Mouse (Mus musculus) gastrocnemius, postnatal 36 days (tissue): Measurements from ENCODE around the gene Vsir. TPM values are rescaled to one million over a fixed set of nuclear protein-coding genes. Genes with fewer than 3 reads are reported as not detected.

Experiments
- DNase-seq, 2 experiments: peaks; one replicate each; pipeline ENCODE4 v3.0.0; 2022
- intact Hi-C: fragments of 180-260 bp; cut with DNase I; formaldehyde crosslinking; loops from one replicate; pipeline ENCODE4 v1.15.1; 2025
- total RNA-seq, 2 experiments: library from RNA; stranded (reverse); gene quantifications; 2 replicates each; pipeline ENCODE4 v1.2.3; 2021

Gene Vsir
- total RNA-seq, 2 experiments from 2014 or later: 5.6 to 8.2 TPM

DNA sequence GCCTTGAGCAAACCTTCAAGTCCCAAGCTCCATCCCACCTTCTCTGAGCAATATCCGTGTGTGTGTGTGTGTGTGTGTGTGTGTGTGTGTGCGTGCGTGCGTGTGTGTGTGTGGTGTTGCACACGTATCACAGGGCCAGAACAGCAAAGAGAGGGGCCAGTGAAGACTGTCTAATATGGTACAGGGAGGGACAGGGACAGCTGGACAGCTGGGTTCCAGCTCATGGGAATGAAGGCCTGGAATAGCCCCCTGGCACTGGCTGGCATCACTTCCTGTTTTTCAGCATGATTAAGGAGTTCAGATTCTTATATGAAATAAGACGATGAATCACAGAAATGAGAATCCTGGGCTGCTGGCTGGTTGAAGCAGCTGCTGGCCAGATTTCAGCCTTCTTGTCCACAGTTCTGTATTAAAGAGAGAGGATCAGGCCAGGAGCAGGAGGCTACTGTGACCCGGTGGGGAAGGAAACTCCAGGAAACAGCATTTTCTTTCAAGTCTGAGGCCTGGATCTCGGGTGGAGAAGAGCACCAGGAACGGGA is 32.8 kb downstream of the Vsir start:
- DNase-seq: no peak
- intact Hi-C loops: no loop called here

DNA sequence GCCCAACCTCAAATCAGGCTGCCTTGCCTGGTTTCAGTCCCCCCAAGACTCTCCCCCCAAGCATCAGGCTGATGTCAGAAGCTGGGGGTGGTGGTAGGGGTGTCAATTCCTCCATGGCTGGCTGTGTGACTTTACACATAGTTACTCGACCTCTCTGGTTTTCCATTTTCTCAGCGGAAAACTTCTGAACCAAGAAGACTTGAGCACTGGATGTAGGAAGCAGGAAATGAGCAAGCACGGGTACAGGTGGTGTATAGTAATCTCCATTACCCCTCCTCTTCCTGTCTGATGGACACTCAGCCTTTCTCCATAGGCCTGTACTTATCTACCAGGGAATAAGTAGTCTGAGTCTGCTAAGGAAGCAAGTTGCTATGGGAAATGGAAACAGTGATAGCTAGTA is 33.6 kb downstream of the Vsir start:
- intact Hi-C loops: no loop called here
- no peak for DNase-seq

DNA sequence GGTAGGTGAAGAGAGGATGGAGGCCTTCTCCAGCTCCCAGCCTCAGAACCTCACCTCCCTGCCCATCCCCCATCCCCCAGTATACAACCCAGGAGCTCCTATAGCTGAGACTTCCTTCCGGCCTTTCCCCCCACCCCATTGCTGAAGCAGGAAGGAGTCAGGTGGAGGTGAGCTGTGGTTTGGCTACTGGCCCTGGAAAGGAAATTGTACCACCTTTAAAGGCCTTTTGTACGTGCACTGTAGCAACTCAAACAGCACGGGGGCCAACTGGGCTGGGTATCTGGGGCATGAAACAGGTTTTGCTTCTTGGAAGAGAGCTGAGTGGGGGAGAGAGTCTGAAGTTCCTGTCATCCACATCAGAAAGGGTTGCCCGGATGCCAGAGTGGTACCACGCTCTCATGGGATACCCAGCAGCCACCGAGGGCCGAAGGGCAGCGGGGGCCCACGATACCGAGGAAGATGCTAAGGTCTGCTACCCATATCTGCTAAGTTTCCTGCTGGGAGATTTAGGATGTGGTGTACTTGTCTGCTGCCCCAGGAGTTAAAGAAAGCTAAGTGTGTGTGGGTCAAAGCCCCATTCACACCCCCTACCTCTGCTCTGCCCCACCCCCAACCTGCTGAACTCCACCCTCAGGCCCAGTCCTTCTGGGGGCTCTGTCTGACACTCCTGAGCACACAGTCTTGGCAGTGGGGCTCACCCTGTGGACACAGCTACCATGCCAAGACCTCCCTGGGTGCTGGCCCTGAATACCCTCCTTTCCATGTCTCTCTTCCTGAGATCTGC is 34.7 kb downstream of the Vsir start:
- intact Hi-C loops: no loop called here
- DNase-seq: no peak

DNA sequence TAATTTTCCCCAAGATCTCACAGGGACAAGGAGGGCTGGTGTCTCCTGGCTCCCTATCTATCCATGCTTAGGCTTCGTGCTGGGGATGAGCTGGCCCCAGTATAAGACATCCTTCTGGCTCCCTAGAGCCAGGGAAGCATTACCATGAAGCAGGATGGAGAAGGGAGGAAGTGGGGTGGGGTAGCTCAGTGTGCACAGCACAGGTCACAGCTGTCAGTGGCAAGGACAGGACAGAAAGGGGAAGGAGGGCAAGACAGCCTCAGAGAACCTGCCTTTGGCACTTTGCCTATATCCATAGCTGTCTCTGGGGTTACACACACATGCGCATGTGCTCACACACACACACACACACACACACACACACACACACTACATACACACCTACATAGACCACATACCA is 41.7 kb downstream of the Vsir start:
- intact Hi-C loops: no loop called here
- DNase-seq: no peak

DNA sequence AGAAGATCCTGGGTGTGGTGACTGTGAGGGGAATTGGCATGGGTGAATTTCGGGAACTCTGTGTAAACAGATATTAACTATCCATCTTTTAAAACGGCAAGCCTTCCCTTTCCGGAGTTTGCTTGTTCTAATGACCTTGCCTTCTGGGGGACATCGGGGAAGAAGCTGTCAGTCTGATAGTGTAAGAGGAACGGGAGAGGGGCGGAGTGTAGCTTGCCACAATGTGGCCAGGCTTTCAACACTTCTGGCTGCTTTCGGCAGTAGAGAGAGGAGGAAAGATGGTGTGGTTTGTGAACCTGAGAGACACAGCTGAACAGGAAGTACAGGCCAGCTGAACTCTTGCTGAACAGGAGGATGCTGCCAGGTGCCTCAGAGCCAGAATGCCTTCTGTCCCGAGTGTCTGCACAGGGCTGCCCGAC is 42.8 kb downstream of the Vsir start:
- intact Hi-C loops: no loop called here
- no peak for DNase-seq

DNA sequence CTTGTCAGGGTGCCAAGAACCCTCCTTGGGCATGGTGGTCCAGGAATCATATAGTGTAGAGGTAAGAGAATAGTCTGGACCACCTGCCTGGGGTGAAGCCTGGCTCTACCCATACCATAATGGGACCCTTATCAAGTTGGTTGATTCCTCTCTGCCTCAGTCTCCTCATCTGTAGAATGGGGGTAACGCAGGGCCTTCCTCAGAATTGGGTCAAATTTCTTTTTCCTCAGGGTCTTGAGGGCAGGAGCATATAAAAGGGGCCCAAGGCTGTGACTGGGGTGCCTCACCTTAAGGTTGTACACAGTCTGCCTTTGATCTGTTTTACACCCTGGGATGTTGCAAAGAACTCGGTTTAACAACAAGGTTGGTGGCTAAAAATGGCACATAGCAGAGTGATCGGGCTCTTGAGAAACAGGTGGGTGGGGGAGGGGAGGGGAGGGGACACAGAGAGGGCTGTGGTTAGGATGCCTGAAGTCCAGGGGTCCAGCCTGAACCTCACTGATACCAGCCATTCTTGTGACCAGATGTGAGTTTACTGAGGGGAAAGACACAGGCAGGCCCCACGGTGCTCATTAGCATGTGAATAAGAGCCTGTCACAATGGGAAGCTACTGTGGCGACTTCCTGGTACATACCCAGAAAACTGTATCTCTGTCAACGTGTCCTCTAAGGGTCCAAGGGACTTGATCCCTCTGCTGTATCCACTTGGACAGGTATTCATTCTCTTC is 43.7 kb downstream of the Vsir start:
- intact Hi-C loops: no loop called here
- no peak for DNase-seq

DNA sequence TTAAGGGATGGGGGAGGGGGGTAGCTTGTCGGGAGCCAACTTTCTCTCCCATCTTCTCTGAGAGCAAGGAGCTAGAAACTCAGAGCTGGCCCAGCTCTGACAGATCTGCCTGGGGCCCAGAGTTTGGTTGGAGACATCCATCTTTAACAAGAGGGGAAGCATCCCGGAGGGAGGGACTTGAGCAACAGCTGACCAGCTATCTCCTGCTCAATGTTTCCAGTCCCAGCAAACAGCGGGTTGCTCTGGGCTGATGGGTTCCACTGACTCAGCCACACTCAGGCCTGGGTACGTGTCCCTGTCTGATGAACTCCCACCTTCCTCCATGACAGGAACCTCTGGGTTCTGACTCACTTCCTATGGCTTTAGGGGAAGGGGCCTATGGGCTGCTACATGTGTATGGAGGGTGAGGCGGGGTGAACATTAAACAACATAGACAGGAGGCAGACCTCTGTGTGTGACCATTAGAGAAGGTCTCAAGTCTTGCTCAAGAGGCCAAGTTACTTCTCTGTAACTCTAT is 44.3 kb downstream of the Vsir start:
- intact Hi-C loops: no loop called here
- no peak for DNase-seq

DNA sequence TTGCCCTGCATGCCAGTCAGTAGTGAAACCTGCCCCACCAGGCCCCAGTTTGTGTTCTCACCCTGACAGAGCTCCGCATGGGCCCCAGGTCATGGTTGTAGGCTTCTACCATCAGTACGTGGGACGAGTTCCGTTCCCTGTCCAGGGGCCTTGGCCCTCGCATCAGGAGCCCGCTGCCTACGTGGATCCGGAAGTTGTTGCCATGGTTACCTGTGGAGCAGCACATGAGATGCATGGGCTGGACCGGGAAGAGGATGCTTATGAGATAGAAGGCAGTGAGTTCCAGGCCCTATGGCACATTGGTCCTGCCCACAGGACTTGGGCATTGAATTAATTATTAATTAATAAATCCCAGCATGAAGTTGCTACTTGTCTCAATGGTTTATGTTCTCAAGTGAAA is 45.0 kb downstream of the Vsir start:
- DNase-seq: no peak
- intact Hi-C loops: no loop called here

DNA sequence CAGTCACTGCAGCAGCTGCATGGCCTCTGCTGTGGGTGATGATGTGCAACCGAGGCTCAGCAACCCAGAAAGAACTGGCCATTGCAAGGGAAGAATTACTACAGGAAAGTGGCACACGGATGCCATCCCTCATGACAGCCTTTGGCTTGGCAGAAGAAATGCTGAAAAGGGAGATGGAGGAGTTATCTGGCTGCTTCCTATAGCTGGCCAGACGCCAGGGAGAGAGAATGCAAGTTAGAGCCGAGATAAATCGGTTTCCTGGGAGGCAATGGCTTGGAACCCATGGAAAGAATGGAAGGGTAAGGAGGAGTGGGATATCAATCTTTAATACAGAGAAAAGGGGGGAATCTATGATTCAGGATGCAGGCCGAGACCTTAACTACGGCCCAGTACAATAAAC is 48.3 kb downstream of the Vsir start:
- DNase-seq: no peak
- intact Hi-C loops: no loop called here

DNA sequence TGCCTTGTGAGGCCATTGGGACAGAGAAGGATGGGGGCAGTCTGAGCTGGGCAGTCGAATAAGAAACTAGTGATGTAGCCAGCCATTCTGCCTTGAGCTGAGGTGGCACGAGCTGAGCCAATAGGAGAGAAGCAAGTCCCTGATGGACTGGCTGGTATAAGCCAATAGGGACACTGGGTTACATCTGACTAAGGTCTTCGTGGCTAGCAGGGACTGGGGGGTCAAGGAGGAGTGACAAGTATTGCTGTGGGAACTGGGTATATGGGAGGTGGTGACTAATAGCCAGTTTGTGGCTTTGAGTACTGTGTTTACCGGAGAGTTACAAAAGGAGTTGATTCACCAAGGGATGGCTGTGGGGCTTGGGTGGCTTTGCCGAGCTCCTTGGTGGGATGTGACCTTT is 49.0 kb downstream of the Vsir start:
- DNase-seq: no peak
- intact Hi-C loops: no loop called here

DNA sequence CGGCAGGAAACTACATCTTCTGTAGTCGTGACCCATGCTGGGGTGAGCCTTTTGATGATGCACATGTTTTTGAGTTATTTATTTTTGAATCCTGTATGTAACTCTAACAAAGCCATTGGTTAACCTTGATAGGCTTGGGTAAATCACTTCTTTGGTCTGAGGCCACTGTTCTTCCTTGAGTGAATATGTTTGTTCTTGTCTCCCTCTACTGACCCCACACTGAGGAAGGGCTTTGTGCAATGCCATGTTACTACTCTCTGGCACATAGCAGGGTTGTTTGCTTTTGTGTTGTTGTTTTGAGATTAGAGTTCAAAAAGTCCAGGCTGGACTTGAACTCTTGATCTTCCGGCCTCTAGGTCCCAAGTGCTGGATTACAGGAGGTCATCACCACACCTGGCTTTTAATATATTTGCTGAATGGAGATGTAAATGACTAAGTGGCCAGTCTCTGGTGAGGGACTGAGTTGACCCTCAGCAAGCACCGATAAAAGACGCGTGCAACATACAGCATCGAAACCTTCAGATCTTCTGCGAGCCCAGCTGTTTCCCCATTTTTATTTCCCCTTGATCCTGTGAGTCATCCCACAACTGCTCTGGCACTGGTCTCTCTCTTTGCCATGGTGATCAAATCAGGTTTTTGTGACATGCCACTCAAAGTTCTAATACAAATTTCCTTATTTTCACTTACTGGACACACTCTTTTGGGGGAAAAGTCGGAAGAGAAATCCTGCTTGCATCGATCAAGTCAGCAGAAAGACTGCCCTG is 51.6 kb downstream of the Vsir start:
- intact Hi-C loops: no loop called here
- DNase-seq: no peak

DNA sequence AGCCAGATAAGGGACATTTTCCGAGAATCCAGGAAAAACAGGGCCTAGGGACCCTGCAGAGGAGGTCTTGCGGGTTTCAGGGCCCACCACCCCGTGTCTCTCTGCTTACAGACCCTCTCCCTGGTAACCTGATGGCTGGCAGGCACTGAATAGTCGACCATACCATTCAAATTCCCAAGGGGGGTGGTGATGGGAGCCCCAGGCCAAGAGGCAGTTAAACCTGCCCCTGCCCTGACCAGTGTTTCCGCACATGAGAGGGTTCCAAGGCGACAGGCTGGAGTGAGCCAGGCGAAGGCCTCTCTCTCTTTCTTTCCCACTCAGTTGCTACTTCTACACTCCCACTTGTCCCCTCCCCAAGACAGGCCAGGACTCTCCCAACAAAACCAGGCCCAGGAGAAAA is 52.8 kb downstream of the Vsir start, which contains the start of gene Gm17455:
TSS of gene Gm17455 (plus strand) at position 278 of the 400 bp plus-strand sequence.
- no peak for DNase-seq
- intact Hi-C loops: no loop called here

DNA sequence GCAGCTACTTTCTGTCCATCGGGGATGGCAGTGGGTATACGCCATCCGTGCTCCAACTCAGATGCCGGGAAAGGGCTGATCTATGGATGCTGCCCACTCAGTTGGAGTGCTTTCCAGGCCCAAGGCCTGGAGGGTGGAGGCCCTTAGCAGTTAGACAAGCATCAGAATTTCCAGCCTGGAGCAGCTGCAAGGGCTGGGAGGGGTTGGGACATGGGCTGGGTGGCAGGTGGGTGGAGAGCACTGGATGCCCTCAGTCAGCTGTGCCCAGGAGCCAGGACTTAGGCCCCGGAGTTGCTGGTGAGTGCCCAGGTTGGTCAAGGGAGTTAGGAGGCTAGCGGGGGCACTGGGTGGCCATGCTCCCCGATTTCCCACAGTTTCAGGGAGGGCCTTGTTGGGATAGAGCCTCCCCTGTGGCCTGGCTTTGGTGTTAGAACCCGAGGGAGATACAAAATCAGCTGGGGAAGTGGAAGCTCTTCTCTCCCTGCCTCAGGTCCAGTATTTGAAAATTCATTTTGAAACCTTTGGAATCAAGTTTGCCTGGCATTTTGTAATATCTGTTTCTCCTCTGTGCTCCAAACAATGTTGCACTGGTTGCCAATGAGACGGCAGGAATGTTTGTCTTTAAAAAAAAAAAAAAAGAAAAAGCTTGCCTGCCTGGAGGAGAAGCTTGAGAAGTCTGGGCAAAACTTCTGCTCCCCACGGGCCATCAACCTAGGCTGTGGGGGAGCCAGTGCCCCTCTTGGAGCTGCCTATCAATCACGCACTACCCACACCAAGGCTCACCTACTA is 54.0 kb downstream of the Vsir start:
- peak in 1 of 2 experiments; percentile 21 for DNase-seq
- intact Hi-C loops: no loop called here

DNA sequence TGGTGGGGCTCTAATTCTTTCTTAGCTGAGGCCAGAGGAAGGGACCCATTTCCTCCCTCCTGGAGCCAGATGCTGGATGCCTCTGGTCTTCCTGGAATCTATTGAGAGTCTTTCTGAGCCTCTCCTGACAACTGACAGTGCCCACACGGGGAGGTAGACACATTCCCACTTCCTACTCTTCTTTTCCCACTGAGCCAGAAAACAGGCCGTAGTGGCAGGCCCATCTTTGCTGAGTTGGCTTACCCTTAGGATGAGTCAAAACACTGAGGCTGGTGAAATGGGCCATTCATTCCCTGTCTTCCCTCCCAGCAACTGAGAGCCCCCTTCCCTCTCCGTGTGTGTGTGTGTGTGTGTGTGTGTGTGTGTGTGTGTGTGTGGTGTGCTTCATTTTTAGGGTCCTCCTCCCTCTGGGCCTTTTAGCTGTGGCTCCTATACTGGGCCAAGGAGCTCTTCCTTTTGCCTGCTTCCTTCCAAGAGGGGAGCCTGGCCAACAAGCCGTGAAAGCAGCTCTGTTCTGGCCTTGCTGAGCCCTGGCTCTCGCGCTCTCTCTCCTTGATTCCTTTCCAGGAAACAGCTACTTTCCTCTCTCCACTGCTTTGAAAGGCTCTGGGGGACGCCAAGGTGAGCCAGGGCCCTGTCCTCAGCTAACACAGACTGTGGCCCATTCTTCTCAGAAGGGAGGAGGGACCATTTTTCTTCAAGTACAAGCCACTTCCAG is 59.0 kb downstream of the Vsir start:
- peak; percentile 41 to 59 for DNase-seq
- intact Hi-C loops: loop anchor here (2.0 kb wide), 1 partner anchor 59 kb away; the partner anchor contains the start of gene Vsir

DNA sequence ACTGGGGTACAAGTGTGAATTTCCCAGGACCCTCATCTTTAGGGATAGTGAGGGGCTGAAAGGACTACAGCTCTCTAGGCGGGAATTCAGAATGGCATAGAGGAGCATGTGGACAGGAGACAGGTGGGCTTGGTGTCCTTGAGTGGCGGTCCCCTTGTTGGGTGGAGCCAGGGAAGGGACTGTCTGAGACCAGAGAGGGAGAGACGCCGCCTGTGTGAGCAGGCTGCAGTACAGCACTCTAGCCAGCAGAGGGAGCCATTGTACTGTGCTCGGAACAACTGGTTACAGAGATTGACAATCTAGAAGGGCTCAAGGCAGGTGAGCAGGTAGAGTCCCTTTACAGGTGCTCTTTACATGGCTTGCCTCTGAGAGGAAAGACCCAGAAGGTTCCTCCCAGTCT is 61.2 kb downstream of the Vsir start:
- peak; percentile 38 to 58 for DNase-seq
- intact Hi-C loops: loop anchor here (2.0 kb wide), 1 partner anchor 61 kb away; the partner anchor contains the start of gene Vsir

DNA sequence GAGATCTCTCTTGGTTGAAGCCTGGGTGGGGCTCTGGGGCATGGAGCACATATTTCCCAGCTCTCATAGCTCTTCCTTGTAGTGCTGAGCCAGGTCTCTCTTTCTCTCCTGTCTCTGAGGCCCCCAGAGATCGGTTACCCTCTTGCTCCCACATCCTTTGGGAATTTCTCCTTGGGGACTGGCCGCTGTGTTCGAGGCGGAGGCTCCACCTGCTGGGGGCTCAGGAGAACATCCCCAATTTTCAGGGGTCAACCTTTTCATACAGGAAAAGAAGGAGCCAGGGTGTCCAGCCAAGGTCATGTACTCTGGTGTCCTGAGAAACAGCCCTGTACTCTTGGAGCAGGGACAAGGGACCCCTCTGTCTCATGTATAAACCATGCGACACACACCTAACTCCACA is 65.1 kb downstream of the Vsir start:
- intact Hi-C loops: loop anchor here (2.0 kb wide), 1 partner anchor 105 kb away; no protein-coding TSS in a partner anchor
- DNase-seq: no peak

DNA sequence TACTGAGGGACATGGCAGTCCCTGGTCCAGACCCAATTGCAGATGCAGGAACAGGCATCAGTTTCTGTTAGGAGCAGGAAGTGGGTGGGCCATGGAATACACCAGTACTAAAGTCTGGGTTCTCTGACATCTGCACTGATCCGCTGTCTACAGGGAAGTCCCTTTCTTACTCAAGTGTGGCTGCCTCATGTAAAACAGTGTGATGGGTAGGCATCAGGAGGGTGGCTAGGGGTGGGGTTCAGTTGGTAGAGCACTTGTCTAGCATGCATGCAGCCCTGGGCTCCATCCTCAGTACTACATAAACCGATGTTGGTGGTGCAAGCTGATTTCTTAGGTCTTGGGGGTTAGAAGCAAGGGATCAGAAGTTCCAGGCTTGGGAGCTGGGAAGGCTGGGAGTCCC is 67.1 kb downstream of the Vsir start:
- intact Hi-C loops: no loop called here
- DNase-seq: no peak

DNA sequence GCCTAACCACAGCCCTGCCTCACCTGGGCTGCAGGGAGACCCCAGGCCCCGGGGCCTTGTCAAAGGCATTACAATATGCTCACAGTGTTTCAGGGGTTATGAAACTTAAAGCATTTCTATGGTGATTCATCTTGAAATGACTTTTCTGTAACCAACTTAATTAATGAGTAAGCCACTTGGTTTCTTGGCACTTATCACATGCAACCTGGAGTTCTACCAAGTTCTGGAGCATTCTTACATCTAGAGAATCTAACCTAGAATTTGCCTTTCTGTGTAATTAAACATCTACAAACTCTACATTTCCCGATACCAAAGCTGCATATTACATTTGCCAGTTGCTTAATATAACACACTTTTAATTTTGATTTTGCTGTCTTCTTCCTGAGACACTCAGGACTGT is 70.4 kb downstream of the Vsir start:
- intact Hi-C loops: loop anchor here (5.0 kb wide), 1 partner anchor 335 kb away; the partner anchor contains the start of gene Slc29a3
- no peak for DNase-seq

DNA sequence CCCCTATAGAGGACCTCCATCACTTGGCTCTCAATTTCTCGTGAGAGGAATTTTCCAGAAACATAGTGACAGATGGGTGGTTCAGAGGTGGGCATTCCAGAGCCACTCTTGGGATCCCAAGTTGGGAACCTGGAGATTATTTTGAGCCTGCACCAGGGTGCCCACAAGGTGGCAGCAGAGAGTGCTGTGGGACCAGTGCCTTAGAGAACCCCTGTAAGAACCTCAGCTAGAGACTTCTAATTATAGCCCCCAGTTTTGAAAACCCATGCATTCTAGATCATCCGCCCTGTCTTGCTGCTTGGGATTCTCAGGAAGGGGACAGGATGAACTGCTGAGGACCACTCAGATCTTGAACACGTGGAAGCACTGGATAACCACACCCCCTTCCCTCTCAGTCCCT is 71.5 kb downstream of the Vsir start:
- intact Hi-C loops: loop anchor here (2.0 to 5.0 kb wide), 2 partner anchors 279 to 334 kb away; partner anchors contain the start of genes Cdh23 and Slc29a3

More for the DNA sequence above, 71.5 kb downstream of the Vsir start:
- peak; percentile 47 to 56 for DNase-seq
